Mouse (Mus musculus) left cerebral cortex, adult 18-20 months (tissue): ENCODE data around the gene Qdpr. TPM values are rescaled to one million over a fixed set of nuclear protein-coding genes. Genes with fewer than 3 reads are reported as not detected.

ENCODE experiments used
- DNase-seq, 2 experiments: peaks; one replicate each; pipeline ENCODE4 v3.0.0; 2021 to 2022; ENCODE audit warnings: low spot score in 2 of 2, mixed read lengths in 1 of 2
- long read RNA-seq, 2 experiments: library from polyadenylated mRNA; stranded (forward); transcript quantifications; one replicate each; pipeline ENCODE4 v2.0.0; 2021
- total RNA-seq, 2 experiments: library from RNA; stranded (reverse); gene quantifications; 2 replicates each; pipeline ENCODE4 v1.2.3; 2021

The Qdpr gene
- total RNA-seq: 100 to 1,000 TPM; 150 to 168 TPM
- long read RNA-seq, experiment 1, transcript Qdpr-201 (7 exons, 1,380 nt): major isoform, 138 of 152 reads
- long read RNA-seq, experiment 1, partial matches to known transcripts: 2 of 152 reads
- long read RNA-seq, experiment 1, other reads (novel, unspliced or antisense): 7 of 152 reads
- long read RNA-seq, experiment 2, transcript Qdpr-201 (7 exons, 1,380 nt): major isoform, 132 of 141 reads
- long read RNA-seq, experiment 2, partial matches to known transcripts: 2 of 141 reads
- long read RNA-seq, experiment 2, other reads (novel, unspliced or antisense): 6 of 141 reads

DNA sequence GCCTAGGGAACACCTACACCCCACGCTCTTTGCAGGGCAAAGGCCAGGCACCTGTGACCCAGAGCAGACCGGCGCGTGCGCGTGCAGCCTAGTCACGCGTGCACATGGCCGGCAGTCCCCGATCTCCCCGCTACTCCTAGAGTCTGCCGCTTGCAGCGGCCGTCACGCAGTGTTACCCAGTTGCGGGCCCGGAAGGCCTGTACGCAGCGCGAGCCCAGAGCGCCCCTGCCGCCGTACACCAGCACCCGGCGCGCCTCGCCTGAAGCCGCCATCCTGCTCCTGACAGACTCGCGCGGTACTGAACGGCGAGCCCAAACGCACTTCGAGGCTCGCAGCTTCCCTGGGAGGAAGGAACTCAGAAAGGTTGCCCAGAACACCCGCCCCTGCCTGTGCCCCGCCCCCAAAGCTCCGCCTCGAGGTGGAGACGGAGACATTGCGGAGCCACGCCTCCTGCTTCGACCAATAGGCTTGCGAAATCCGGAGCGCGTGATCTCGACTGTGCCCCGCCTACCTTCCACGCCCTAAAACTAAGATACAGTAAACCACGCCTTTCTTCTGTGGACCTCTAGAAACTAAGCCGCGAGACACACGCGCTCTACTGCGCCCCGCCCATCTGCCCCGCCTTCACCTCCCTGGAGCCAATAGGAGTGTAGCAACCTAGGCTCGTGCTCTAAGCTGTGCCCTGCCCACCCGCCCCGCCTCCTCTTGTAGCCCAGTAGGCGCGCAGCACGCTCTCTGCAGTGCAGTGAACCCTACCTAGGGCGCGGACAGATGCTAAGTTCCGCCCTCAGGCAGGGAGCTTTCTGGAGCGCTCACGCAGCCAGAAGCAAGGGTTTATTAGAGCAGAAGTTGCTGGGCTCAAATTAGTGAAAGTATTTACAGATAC is at the start of gene Qdpr:
Gene Qdpr, minus strand, starts transcription at position 406 of the 886 bp plus-strand sequence.
- DNase-seq: peak; percentile 91 to 93

GRCm38 (mm10) chr5:45497564-45497963 is 47.5 kb upstream of the Qdpr start:
- no peak for DNase-seq

- no peak for DNase-seq
These were observed 47.0 kb upstream of the Qdpr start for GRCm38 (mm10) chr5:45496930-45497550.

DNA sequence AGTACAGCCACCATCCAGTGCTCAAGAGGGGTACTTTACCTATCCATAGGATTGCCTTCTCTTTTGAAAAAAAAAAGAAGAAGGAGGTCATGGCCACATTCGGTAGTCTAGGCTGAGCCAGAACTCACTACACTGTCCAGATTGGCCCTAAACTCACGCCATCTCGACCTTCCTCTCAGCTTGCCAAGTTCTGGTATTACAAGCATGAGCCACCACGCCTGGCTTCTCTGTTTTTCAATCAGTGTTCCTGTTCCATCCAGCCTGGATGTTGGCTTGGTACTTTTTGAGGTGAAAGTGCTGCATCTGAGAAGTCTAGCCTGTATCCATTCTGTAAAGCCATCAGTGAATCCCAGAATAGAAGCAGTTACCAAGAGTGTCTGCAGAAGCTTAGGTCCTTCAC is 46.4 kb upstream of the Qdpr start:
- no peak for DNase-seq

DNA sequence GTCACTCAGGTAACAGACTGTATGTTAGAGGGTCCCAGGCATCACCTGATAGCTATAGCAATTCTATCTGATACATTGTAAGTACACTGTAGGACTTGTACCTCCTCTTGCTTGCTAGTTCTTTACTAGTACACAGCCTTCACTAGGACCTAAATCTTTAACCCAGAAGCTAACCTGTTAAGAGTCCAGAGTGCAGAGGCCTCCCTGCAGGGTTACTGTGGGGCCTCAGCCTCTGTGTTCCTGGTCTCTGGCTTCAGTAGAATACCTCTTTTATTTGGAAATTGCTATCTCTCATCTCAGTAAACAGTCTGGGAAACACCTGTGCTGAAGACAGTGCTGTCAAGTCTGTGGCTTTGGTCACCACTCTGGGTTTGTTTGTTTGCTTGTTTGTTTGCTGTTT is 46.0 kb upstream of the Qdpr start:
- no peak for DNase-seq

GRCm38 (mm10) chr5:45495429-45495975 is 45.5 kb upstream of the Qdpr start:
- no peak for DNase-seq

GRCm38 (mm10) chr5:45494093-45494755 is 44.2 kb upstream of the Qdpr start:
- no peak for DNase-seq

GRCm38 (mm10) chr5:45493191-45494092 is 43.4 kb upstream of the Qdpr start, which contains the start of gene Lap3:
TSS of gene Lap3 (plus strand) at chr5:45493374.
- DNase-seq: peak; percentile 96

DNA sequence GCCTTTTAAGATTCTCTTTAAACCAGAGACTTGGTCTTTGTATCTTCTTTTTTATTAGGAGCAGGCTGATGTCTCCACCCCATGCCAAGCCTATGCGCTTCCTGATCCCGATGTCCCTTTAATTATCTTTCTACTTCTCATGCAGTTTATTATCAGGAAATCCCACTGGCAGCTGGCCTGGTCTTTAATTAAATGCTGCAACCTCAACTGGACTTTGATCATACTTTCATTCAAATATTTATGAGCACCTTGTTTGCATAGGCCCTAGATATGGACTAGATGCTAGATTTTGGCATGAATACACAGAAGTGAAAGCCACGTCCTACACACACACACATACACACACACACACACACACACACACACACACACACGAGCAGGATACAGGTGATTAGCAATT is 41.7 kb upstream of the Qdpr start:
- DNase-seq: no peak

GRCm38 (mm10) chr5:45483654-45484053 is 33.6 kb upstream of the Qdpr start:
- no peak for DNase-seq

DNA sequence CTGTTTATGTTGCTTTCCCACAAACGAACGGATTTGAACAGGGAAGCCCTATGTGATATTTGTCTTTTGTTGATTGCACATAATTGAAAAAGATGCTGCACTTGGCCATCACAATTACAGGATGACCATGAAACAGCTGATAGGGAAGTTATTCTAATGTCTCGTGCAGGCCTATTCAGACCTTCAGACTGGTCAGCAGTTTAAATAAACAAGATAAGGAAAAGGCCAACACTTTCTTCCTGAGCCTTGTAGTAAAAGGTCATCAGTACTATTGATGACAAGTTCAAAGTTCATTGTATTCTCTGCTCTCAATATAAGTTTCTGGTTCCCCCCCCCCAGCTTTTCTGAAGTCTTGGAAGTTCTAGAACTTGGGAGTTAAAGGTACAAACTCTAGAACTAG is 32.6 kb upstream of the Qdpr start:
- no peak for DNase-seq

- no peak for DNase-seq
These were observed 31.1 kb upstream of the Qdpr start for GRCm38 (mm10) chr5:45481125-45481524.

DNA sequence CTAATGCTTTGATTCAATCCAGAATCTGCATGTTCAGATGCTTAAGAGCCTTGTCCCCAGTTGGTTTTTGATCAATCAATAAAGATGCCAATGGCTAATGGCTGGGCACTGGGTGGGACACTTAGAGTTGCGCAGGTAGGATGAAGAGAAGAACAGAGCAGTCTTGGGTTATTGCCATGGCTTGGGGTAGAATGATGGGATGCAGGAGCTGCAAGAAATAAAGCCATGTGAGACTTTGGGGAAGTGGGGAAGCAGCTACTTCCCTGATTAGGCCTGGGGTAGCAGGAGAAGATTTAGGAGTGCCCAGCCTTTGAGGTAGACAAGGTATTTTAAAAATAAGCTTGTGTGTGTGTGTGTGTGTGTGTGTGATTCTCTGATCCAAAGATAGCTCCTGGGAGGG is 30.0 kb upstream of the Qdpr start:
- DNase-seq: no peak

DNA sequence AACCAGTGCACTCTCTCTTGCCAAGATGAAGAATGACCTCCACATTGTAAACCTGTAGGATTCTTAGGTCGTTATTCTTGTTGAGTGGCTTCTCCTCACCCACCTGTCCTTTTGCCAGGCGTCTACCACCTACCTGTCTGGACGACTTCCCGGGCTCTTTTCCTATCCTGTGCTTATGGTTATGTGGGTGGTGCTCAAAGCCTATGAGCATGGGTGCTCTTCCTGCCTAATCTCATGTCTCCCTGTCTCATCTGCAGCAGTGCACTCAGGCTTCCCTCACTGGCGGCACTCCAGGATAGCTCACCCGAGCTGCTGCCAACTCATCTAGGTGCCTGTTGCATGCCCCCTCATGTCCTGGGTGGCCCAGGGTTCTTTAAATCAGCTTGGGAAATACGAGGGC is 27.6 kb upstream of the Qdpr start:
- DNase-seq: peak in 1 of 2 experiments; percentile 7

- DNase-seq: peak; percentile 37 to 45
These were observed 26.3 kb upstream of the Qdpr start for GRCm38 (mm10) chr5:45476288-45476687.

DNA sequence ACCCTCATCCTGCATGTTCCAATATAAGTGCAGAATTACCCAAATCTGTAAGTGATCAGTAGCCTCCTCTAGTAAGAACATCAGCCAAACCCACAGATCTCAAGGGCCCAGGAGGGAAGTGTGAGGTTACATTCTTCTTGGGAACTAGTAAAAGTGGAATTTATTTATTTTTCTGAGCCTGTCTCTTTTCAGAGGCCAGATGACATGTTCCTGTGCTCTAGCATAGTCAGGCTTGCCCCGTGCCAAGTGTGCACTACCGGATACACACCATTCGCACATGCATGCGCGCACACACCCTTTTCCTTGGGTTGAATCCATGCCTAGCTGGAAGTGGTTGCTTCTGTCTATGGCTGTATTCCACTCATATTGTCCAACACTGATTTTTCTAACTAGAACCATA is 25.7 kb upstream of the Qdpr start:
- DNase-seq: no peak

GRCm38 (mm10) chr5:45474758-45475157 is 24.7 kb upstream of the Qdpr start:
- no peak for DNase-seq

DNA sequence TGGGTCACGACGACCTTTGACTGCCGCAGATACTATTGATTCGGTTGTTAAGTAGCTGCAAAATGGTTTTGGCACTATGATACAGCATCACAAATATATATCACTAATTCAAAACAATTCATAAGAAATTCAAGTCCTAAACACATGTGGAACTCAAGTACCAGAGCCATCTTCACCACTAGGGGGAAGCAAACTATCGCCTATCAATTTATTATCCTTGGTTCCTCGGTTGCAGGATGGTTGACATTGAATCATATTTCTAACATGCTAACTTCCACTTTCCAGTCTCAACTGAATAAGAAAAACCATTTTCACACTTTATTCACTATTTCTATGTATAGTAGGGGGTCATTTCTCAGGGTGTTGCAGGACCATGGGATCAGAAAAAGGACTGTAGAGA is 24.2 kb upstream of the Qdpr start:
- DNase-seq: peak in 1 of 2 experiments; percentile 67

DNA sequence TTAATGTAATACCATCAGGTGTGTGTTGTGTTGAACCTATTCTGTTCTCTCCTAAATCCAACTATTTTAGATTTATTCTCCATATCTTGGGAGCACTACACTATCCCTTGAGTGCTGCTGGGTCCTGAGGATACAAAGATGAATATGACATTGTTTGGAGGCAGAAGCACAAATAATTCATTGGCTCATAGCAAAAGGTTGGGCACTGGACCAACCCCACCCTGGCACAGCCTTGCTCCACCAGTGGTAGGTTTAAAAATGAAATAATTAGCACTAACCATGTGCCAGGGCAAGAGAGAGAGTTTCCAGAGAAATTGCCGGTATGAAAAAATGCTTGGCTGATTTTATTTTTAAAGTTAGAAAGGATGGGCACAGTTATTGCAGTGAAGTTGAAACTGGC is 23.5 kb upstream of the Qdpr start:
- no peak for DNase-seq

DNA sequence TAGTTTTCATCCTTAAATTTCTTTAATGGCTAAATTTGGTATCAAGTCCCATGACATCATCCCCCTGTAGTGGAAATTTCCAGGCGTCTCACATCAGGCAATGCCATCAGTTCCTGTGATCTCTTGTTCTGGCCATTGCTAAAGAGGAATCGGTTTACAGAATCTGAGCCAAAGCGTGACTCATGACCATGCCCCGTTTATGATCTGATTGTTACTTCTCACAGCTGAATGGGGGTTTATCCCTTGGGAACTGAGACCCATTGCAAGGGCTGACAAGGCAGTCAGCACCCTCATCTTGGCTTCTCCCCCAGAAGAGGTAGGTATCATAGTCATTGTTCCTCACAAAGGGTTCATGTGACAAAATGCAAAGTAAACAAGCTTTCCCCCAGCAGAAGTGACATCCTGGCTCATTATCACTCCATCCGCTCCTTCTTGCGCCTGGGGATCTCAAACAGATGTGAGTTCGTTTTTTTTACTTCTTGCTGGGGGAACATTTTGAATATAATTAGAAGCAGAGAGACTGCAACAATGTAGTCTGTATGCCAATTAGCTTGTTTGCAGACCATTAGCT is 22.9 kb upstream of the Qdpr start:
- no peak for DNase-seq
